Mouse (Mus musculus): ENCODE data around the gene Epb41.

- no peak for TF ChIP-seq CTCF (IDR thresholded peaks at IDR 0.05; ENCODE audit: low read depth)
- no peak for TF ChIP-seq EP300 (IDR thresholded peaks at IDR 0.05; ENCODE audit: low read depth)
Observed at GRCm38 (mm10) chr4:132034242-132034641, 40.9 kb downstream of the Epb41 start.
